ENCODE assay signal across 25 mouse cellular contexts in the genomic region with DNA sequence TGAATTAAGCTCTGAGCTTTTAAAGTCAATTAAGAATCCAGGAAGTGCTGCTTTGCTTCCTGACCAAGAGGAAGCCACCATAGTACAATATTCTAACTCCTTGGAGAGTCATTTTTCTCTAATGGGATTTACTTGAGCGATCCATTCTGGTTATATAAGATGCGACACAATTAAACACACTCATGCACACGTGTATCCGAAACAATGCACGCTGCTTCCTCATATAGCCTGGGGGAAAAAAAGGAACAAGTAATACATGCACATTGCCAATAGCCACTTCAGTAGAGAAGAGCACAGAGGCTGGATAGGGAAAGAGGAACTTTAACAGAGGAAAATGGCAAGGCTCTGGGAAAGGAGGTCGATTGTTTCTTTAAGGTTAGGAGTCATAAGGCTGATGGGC.
DNase-seq lines count a peak whose midpoint lies in the region; ATAC-seq and TF ChIP-seq lines count a peak whose summit lies in the region.
"Had no signal": no experiment of that assay in that cellular context is flagged by ENCODE, and none has a peak within 500 bp of the region (broad histone marks: within the 10 kb centered on the region; RNA-seq: fewer than 3 reads in every experiment).

No protein-coding gene starts in this region.

- no peak overlapping the region for H3K4me3 ChIP-seq in limb, embryonic 12.5 days (replicated peaks)
- H3K4me3 ChIP-seq in limb, embryonic 10.5 days: no peak overlapping the region
- H3K4me3 ChIP-seq: forebrain, embryonic 10.5 days; forebrain, embryonic 13.5 days; gastrocnemius, adult 2 months; hindbrain, embryonic 12.5 days; hindbrain, embryonic 15.5 days had no signal

- no peak overlapping the region for H3K9ac ChIP-seq in limb, embryonic 12.5 days (replicated peaks)
- H3K9ac ChIP-seq: forebrain, embryonic 13.5 days; hindbrain, embryonic 12.5 days; hindbrain, embryonic 15.5 days had no signal

- H3K36me3 ChIP-seq in limb, embryonic 12.5 days: no peaks in the 10 kb centered on the region
- no peaks in the 10 kb centered on the region for H3K36me3 ChIP-seq in limb, embryonic 10.5 days
- H3K36me3 ChIP-seq: forebrain, embryonic 10.5 days; G1E; hindbrain, embryonic 12.5 days; hindbrain, embryonic 15.5 days had no signal

- no peak for TF ChIP-seq POLR2A in brain, embryonic 14.5 days (IDR thresholded peaks at IDR 0.05; ENCODE audit: borderline replicate concordance, extremely low read depth, insufficient read depth, insufficient read length, poor library complexity, severe bottlenecking)

- no peak overlapping the region for H3K4me2 ChIP-seq in limb, embryonic 12.5 days
- H3K4me2 ChIP-seq: forebrain, embryonic 13.5 days; heart, embryonic 11.5 days; hindbrain, embryonic 12.5 days; hindbrain, embryonic 15.5 days had no signal

- no peak overlapping the region for H3K27ac ChIP-seq in limb, embryonic 12.5 days
- no peak overlapping the region for H3K27ac ChIP-seq in limb, embryonic 10.5 days
- H3K27ac ChIP-seq: forebrain, embryonic 10.5 days; forebrain, embryonic 13.5 days; gastrocnemius, adult 2 months; hindbrain, embryonic 12.5 days; hindbrain, embryonic 15.5 days had no signal

- no peak for TF ChIP-seq CTCF in brain, embryonic 14.5 days (IDR thresholded peaks at IDR 0.05; ENCODE audit: borderline replicate concordance, extremely low read depth, insufficient read depth, insufficient read length)

- 44% methylated on average over 6 of the region's 6 CpGs for WGBS in limb, embryonic 12.5 days
- 70% methylated on average over 6 of the region's 6 CpGs for WGBS in limb, embryonic 10.5 days

- ATAC-seq in limb, embryonic 12.5 days (ENCODE audit: insufficient number of reproducible peaks, insufficient read depth, low FRiP score, low TSS enrichment, low read depth): 0 out of 2 replicates have a peak, but pooled peaks have one; percentile 31
- ATAC-seq: forebrain, embryonic 13.5 days; forebrain, embryonic 16.5 days; Patski had no signal

- no peak for DNase-seq in limb, embryonic 10.5 days (ENCODE audit: low spot score)
- DNase-seq in brain, embryonic 14.5 days (ENCODE audit: low read depth): peak; percentile 12
- DNase-seq in mesoderm, embryonic 11.5 days (ENCODE audit: low read depth, low spot score): peak; percentile 5
- DNase-seq in lung, postnatal 25 days (ENCODE audit: low spot score): no peak
- DNase-seq in urinary bladder, postnatal 25 days (ENCODE audit: low spot score): no peak
- DNase-seq: adrenal gland, postnatal 10 days; adrenal gland, postnatal 36 days; B cell, adult 2 months; cerebellum, adult 11 months; cerebellum, adult 2 months; cerebellum, adult 9-11 months; cerebellum, postnatal 25 days; gastrocnemius, adult 2 months; gastrocnemius, postnatal 14 days; heart, adult 11 months had no signal

- no peaks in the 10 kb centered on the region for H3K9me3 ChIP-seq in limb, embryonic 12.5 days
- no peaks in the 10 kb centered on the region for H3K9me3 ChIP-seq in limb, embryonic 10.5 days (replicated peaks)
- H3K9me3 ChIP-seq: forebrain, embryonic 10.5 days; forebrain, embryonic 13.5 days; G1E; hindbrain, embryonic 12.5 days; hindbrain, embryonic 15.5 days had no signal

- no peaks in the 10 kb centered on the region for H3K4me1 ChIP-seq in limb, embryonic 12.5 days (replicated peaks)
- peaks cover 6% of the 10 kb centered on the region for H3K4me1 ChIP-seq in limb, embryonic 10.5 days
- H3K4me1 ChIP-seq: forebrain, embryonic 10.5 days; forebrain, embryonic 13.5 days; hindbrain, embryonic 12.5 days; hindbrain, embryonic 15.5 days had no signal

- no peaks in the 10 kb centered on the region for H3K27me3 ChIP-seq in limb, embryonic 12.5 days
- no peaks in the 10 kb centered on the region for H3K27me3 ChIP-seq in limb, embryonic 10.5 days (ENCODE audit: low read depth, poor library complexity, severe bottlenecking)
- H3K27me3 ChIP-seq: CH12.LX; forebrain, embryonic 13.5 days; hindbrain, embryonic 12.5 days; hindbrain, embryonic 15.5 days; Patski had no signal

Comparison
In these comparisons a context has a peak if more than half of its experiments do, and no peak if none do; other contexts are left out.
1. DNase-seq: peak in brain, embryonic 14.5 days (single experiment) and mesoderm, embryonic 11.5 days (single experiment); none in limb, embryonic 10.5 days (single experiment), lung, postnatal 25 days (single experiment) and urinary bladder, postnatal 25 days (single experiment).